Mouse (Mus musculus): ENCODE measurements around the gene Hk1.
A peak's percentile ranks its signal among the peaks of the same experiment; 100 is the strongest.
"Not testable (repeated sequence)": the region's sequence is repeated elsewhere in the genome, so short reads cannot be mapped to it uniquely, and the experiment has no call there.

Hk1 gene

DNA sequence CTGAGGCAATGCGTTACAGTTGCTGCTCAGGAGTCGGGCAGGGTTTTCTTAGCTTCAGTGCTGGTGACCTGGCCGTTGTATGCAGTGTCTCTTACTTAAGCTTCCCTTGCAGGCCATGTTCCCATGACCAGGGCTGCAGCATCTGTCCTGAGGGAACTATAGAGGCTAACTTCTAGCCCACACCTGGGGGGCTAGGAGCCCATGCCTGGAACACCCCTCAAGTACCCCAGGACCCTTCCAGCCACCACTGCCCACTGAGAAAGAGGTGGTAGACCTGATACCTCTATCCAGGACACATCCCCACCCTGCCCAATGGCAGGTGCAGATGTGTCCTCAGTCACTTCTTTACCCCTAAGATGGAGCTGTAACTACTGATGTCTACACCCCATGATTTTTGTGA, 38.7 kb downstream of the Hk1 start:
- DNase-seq (ENCODE audit: low spot score in 2 of 2) = peak in 1 of 2 experiments; percentile 54

DNA sequence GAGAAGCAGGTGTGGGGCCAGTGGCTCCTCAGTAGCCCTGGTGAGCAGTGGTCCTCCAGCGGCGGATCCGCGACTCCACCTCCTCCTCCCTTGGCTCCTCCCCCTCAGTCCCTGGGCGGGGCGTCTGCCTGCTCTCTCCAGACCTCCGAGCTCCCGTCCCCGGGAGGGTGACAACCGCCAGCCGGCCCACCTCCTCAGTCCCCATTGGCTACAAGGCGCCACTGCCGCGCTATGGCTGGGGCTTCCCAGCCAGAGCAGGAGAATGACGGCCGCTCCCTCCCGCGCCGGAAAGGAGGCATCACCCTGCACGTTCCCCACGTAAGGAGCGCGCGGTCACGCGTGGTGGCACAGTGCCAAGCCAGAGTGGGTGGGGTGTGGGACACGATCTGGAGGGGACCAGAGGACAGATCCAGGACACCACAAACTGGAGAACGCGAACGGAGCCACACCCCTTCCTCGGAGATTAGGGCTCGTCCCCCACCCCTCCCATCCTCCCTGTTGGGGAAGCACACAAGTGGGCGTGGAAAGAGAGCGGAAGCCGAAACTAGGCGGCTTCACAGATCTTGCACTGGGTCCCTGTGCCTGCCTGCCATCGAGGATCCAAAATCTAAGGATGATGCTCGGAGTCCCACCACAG, 39.5 kb downstream of the Hk1 start:
- DNase-seq (ENCODE audit: low spot score in 2 of 2) = peak; percentile 98 to 99

DNA sequence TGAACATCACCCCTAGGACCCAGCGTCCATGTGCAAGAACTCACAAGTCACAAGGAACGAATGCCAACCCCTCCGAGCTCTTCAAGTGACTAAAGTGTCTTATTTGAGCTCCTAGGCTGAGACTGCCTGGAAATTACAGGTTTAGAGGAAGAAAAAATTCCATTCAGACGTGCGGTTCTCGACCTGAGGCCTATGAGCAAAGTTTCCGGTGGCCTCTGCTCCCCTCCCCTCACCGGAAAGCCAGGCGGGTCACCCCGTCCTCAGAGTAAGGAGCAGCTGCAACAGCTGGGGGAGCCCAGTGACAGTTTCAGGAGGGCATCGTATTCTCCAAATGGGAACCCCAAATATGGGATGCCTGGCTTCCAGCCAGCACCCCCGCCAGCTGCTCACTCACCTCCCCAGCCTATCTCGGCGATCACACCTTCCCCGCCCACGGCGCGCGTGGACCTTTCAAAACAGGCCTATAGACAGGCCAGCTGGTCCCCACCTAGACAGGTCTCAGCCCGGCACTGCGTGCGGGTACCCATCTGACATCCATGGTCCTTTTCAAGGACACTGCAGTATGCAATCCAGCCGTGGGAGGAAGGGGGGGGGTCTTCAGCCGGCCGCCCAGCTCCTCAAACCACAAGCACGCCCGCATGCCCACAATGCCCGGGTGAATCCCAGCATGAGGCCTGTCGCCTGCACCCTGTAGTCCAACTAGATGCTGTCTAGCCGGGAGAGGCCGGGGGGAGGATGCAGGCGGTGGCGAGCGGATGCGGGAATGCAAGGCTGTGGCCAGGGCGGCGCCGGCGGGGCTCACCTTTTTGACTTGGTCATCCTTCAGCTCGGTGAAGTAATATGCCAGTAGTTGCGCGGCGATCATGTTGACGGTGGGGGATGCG, 40.3 kb downstream of the Hk1 start:
- DNase-seq (ENCODE audit: low spot score in 2 of 2) = peak; percentile 60 to 64

DNA sequence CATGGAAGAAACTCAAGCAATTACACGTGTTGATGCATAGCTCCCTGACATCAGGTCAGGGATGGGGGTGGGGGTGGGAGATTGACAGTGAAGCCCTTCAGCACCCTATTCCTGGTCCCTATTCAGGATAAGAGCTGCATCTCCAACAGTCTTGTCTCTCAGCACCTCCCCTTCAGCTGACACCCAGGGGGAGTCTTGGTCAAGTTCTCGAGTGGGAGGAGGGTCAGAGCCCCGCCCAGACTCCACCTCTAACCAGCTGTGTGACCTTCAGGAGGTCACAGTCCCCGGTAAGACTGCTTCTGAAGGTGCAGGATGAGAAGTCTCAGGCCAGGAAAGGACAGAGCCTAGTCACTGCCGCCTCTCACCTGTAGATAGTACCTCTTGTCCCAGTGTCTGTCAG, 41.1 kb downstream of the Hk1 start:
- peak; percentile 42 to 44 for DNase-seq (ENCODE audit: low spot score in 2 of 2)

DNA sequence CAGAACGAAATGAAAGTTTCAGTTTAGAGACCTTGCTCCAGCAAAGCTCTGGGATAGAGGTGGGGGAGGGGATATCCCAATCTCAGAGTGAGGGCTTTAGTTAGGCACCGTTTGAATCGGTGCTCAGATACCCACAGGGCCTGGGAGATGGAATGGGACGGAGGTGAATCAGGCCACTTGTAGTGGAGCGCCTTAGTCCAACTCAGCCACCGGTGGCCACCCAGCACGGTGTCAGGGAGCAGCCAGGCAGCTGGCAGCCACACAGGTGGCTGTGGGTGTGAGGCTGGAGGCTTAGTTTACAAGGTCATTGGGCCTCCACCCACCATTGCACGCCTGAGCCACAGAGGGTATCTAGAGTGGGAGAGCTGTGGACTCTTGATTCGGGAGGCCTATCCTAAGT, 41.5 kb downstream of the Hk1 start:
- DNase-seq (ENCODE audit: low spot score in 2 of 2) = no peak

DNA sequence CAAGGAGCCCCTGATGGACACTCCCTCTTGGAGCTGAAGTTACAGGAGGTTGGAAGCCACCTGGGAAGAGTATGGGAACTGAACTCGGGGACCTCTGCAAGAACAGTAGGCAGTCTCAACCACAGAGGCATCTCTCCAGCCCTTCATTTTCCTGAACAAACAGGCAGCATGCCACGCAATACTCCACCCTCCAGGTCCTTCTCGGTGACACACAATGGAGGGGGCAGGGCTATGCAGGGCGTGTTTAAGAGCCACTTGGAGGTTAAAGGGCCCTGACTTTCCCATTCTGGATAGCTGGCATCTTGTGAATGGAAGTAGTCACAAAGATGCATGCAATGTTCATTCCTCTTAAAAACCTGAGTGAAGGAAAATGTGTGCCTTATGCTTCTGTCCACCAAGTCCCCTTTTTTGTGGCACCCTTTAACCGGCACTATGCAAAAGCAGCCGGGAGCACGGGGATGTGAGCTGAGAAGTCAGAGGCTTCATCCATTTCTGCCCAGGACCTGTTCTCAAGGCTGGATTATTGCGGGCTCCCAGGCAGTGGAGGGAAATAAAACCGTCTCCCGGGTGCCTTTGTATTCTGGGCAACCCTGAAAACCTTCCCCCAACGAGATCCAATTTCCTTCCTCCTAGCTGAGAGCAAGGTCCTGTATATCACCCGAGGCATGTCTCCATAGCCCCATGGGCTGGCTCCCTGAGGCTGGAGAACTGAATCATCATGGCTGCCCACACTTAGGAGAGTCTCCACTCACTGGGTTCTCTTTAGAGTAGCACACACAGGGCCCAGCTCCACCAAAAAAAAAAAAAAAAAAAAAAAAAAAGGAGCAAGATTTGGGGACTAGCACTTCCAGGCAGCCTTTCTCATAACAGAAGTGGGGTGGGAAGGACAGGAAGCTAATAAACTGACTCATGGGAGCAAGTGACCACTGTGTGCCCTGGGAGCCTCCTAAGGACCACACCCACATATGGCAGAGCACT, 42.8 kb downstream of the Hk1 start:
- DNase-seq (ENCODE audit: low spot score in 2 of 2) = no peak

DNA sequence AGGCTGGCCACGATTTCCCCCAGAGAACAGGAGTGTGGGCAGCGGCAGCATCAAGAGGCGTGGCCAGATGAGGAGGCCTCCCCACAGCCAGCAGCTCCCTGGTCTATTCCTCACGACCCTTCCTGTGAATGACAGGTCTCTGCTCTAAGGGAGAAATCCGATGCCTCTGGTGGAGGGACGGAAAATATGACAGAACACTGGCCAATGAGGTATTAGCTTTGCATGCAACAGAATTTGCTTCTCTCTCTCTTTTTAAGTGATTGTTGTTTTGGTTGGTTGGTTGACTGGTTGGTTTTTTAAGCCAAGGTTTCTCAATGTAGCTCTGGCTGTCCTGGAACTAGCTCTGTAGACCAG, 44.3 kb downstream of the Hk1 start:
- no peak for DNase-seq (ENCODE audit: low spot score in 2 of 2)

DNA sequence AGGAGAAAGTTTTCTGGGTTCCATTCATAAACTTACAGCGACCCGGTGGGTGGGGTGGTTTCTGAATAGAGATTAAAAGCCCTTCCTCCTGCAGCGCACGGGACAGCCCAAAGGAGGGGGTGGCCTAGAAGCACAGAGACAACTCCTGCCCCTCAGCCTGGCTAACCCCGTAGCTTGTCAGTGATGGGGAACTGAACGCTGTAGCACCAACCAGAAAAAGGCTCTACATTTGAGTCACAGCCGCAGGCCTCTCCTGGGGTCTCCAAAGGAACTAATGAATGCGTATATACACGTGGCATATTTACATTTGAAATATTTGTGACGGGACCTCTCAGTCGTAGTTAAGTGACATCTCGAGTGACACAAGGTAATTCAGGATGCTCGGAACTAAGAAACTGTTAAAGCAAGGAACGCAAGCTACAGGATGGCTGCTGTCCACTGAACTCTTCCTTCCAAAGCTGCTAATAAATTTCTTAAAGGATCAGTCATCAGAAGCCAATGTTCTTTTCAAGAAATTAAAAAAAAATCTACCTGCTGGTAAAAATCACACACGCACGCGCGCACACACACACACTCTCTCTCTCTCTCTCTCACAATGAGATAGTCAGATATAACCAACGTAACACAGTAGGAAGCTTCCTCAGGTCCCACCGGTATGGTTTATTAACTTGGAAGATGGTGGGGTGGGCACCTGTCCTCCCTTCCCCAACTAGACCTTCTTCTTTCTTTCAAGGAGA, 44.9 kb downstream of the Hk1 start:
- DNase-seq (ENCODE audit: low spot score in 2 of 2) = peak in 1 of 2 experiments; percentile 30

DNA sequence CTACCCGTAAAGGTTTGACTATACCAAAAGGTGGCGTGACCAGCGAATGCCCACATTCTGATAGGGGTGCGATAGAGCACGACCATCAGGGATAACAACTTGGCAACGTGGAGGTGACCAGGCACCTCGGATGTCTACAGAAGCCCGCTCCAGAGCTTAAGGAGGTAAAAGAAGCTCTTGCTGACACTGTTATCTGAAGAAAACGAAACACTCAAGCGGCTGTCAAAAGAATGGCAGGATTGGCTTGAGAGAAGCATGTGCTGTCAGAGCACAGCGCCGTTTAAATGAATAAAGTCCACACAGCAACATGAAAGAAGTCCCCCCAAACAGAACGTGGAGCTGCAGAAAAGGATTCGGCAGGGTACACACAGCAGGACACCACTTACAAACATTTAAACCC, 46.4 kb downstream of the Hk1 start:
- peak in 1 of 2 experiments; percentile 32 for DNase-seq (ENCODE audit: low spot score in 2 of 2)

DNA sequence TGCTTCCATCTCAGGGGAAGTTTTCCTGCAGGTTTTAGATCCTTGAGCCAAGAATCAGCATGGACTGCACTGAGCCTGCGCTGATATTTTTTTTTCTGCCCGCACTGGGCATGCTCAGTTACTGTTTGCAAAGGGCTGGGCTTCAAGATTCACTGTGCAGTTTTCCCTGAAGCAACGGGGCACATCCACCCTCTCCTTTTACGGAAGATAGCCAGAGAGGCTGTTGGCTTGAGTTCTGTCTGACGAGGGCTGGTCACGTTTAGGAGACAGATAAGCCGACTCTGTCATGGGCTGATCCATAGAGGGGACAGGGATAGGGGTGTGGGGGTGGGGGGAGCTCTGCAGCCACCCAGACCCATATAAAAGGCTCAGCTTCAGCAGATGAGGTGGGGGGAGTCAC, 47.2 kb downstream of the Hk1 start:
- peak; percentile 67 to 75 for DNase-seq (ENCODE audit: low spot score in 2 of 2)

DNA sequence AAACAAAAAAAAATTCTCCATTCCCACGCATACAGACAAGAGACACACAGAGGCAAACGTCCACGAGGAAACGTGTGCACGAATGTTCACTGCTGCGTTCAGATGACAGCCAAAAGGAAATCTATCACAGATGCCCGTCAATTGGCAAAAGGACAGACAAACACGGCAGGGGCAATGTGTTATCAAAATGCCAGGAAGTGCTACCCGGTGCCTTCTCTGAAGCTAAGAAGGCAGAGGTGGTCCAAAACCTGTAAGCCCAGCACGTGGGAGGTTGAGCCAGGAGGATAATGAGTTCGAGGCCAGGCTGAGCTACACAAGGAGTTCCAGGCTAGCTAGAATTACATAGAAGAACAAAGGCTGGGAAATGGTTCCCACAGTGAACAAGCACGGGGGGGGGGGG, 47.9 kb downstream of the Hk1 start:
- DNase-seq (ENCODE audit: low spot score in 2 of 2) = no peak

DNA sequence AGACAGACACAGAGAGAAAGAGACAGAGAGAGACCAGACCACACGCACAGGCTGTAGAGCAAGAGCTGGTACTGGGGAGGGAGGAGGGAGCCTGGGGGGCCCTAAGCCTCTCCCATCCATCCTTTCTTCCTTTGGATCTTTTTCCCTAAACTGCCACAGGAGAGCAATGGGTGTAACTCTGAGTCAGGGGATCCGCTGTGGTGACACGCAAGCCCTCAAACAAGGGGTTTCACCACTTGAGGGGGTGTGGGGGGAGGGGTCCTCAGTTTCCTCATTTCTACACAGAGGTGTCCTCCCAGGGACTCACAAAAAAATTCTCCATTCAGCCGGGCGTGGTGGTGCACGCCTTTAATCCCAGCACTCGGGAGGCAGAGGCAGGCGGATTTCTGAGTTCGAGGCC, 48.4 kb downstream of the Hk1 start:
- DNase-seq (ENCODE audit: low spot score in 2 of 2) = no peak

DNA sequence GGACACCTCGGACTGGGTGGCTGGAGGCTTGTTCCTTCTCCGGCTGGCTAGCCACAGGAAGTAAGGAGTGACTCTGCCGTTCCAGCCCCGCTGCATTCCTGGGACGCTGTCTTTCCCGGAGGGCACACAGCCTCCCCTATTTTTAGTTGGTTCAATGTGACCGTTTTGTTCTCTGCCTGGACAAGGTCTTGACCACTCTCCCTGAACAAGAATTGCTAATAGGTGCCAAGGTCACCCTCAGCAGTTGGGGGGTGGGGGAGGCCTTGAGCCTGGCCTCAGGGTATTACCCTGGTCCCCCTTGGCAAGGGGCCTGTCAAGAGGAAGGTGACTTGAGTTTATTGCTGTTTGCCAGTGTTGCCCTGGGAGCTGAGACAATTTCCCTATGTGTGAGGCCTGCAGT, 49.9 kb downstream of the Hk1 start:
- DNase-seq (ENCODE audit: low spot score in 2 of 2) = no peak

DNA sequence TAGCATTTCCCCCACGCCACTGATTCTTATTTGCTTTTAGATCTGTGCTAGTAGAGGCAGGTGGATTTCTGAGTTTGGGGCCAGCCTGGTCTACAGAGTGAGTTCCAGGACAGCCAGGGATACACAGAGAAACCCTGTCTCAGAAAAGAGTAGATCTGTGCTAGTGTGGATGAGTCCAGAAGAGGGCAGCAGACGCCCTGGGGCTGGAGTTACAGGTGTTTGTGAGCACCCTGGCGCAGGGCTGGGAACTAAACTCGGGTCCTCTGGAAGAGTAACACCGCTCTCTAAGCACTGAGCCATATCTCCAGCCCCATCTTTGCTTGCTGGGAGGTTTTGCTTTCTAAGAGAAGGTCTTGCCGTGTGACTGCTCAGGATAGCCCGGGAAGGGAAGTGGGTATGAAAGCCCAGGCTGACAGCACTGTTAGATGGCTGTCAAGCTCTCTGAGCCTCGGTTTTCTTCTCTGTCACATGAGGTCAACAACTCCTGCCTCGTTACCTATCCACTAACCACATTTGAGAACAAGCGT, 50.8 kb downstream of the Hk1 start:
- no peak for DNase-seq (ENCODE audit: low spot score in 2 of 2)

DNA sequence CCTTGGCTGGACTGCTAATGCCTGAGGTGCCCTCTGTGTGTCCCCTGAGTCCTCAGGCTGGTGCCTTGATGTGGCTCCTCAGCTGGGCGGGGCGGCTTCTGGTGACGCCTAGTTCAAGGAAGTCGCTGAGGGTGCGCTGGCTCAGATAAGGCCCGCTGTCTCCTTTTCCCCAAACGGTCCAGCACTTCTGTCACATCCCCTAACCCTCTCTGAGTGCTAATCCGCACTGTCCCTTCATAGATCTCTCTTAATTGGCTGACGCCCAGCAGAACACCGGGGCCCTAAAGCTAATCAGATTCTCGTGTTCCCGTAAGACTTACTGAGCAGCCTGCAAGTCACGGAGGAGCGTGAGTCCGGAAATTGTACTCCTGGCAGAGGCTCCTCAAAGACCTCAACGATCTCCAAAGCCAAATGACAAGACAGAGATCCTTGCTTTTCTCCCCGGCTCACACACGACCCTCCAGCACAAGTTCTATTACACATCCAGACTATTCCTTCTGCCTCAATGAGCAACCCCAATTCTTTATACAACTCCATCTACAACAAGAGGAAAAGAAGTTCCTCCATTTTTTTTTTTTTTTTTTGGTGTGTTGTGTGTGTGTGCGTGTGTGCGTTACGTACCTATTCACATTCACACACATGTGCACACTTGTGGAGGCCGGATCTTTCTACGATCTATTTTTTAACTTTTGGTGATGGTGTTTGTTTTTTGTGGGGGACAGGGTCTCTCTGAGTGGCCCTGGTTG, 52.0 kb downstream of the Hk1 start:
- DNase-seq (ENCODE audit: low spot score in 2 of 2) = peak; percentile 76 to 90

DNA sequence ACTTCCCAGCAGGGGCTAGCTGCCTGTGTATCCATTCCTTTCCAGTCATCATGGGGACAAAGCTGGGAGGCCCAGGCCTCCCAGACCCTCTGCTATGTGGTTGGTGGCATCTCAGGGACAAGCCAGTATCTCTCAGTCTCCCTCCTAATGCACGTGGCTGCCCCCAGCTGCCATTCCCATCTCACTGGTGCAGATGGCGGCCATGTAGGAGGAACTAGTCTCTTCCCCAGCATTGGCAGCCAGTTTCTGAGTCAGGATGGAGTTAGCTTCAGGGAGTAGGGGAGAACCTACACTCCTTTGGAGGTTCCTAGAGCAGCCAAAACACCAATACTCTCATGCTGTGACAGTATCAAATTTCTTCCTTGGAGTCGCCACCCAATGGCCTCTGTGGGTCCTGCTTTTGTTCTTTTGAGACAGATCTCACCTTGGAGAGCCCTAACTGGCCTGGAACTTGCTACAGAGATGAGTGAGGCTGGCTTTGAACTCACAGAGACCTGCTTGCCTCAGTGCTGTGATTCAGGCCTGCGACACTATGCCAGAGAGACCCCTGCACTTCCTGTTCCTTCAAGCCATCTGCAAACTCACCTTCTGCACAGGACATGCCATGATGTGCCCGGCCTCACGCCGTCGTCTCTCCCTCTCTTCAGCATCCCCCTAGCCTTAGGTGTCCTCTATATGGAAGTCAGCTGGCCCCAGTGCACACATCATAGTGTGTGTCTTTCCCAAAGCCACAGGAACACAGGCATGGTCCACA, 52.7 kb downstream of the Hk1 start:
- peak in 1 of 2 experiments; percentile 40 for DNase-seq (ENCODE audit: low spot score in 2 of 2)

DNA sequence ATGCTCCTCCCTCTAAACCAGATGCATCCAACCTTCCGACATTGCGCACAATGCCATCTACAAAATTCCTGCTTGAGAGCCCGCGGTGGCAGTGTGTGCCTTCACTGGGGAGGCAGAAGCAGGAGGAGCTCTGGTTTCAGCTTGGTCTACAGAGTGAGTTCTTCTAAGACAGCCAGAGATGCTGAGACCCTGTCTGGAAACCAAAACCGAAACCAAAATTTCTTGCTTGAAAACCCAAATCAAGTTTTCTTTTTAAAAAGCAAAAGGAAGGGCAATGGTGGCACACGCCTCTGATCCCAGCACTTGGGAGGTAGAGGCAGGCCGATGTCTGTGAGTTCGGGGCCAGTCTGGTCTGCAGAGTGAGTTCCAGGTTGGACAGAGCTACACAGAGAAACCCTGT, 53.7 kb downstream of the Hk1 start:
- no peak for DNase-seq (ENCODE audit: low spot score in 2 of 2)

DNA sequence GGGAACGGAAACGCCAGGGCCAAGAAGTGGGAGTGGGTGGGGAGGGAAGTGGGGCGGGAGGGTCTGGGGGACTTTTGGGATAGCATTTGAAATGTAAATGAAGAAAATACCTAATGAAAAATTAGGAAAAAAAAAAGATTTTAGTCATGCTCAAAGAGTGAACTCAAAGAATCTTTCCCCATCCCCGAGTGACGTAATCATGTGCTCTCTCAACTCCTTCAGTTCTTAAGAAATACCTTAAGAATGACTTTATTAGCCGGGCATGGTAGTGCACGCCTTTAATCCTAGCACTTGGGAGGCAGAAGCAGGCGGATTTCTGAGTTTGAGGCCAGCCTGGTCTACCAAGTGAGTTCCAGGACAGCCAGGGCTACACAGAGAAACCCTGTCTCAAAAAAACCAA, 56.9 kb downstream of the Hk1 start:
- DNase-seq (ENCODE audit: low spot score in 2 of 2) = not testable (repeated sequence)

DNA sequence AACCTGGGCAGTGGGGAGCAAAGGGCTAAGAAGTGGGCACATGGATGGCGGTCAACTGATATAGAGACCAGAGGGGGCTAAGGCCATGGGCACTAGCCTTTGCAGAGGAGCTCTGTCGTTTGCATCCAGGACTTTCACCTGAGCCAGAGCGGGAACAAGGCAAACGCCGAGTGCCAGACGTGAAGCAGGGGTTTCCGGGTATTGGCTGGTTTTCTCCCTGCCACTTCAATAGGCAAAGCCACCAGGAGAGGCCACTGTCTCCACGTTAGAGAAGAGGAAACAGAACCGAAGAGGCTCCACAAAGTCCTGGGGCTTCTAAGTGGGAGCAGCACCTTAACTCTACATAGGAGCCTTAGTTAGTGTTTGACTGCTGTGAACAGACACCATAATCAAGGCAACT, 58.3 kb downstream of the Hk1 start:
- DNase-seq (ENCODE audit: low spot score in 2 of 2) = no peak

Measured in spleen, postnatal 10 days (tissue).